7 mouse cellular contexts compared by ENCODE assay signal in genomic region chr2:24296837-24297236, GRCm38 (mm10). TPM values are rescaled to one million over a fixed set of nuclear protein-coding genes. Genes with fewer than 3 reads are reported as not detected.
DNase-seq lines count a peak whose midpoint lies in the region.

No protein-coding gene starts in this region.

- DNase-seq in left cerebral cortex, adult 11 months (ENCODE audit: low spot score) = peak; percentile 9
- DNase-seq in left cerebral cortex, adult 8-10 months (ENCODE audit: low spot score in 2 of 2) = no peak
- peak; percentile 6 for DNase-seq in T-cell, adult 2 months (ENCODE audit: low spot score)
- DNase-seq in cerebellum, postnatal 14 days = peak; percentile 74 to 76
- DNase-seq in kidney, postnatal 14 days = peak; percentile 33
- peak; percentile 49 for DNase-seq in lung, postnatal 10 days
- peak; percentile 10 for DNase-seq in right cerebral cortex, postnatal 25 days

RNA-seq across cellular contexts. Expression of gene Il1f10, which starts 5.8 kb away (rescaled TPM):
- not detected for total RNA-seq in left cerebral cortex, adult 8-10 months (2022)

RNA-seq across cellular contexts. Expression of gene Il1f5, which starts 20.1 kb away (rescaled TPM):
- under 1 TPM in 2 of 4 experiments, not detected in 2; 0.13 to 0.19 TPM for total RNA-seq in left cerebral cortex, adult 8-10 months (2022)

RNA-seq across cellular contexts. Expression of gene Il1rn, which starts 39.8 kb away (rescaled TPM):
- not detected for total RNA-seq in left cerebral cortex, adult 8-10 months (2022)

Comparison
In these comparisons a context has a peak if more than half of its experiments do, and no peak if none do; other contexts are left out.
1. DNase-seq: peak in left cerebral cortex, adult 11 months (single experiment), T-cell, adult 2 months (single experiment), cerebellum, postnatal 14 days (2 of 2), kidney, postnatal 14 days (single experiment), lung, postnatal 10 days (single experiment) and right cerebral cortex, postnatal 25 days (single experiment); none in left cerebral cortex, adult 8-10 months (0 of 2).